Mouse (Mus musculus) intestine, embryonic 15.5 days (tissue): Measurements from ENCODE around the gene Polr1b. TPM values are rescaled to one million over a fixed set of nuclear protein-coding genes. Genes with fewer than 3 reads are reported as not detected.

Source experiments
- ATAC-seq: fragments of 200-750 bp; cut with Nextera tagmentation; 2 replicates; pipeline ENCODE4 v1.8.0; 2017; ENCODE audit warnings: moderate TSS enrichment, moderate library complexity
- H3K27ac ChIP-seq: fragments of 300-500 bp; sonication (generic); 2 replicates; pipeline ENCODE4 v1.5.1; 2015; ENCODE audit warnings: mild to moderate bottlenecking, inconsistent platforms
- H3K27me3 ChIP-seq: fragments of 300-500 bp; sonication (generic); replicated peaks from 2 replicates; pipeline ENCODE4 v1.6.1; 2015; ENCODE audit warnings: inconsistent platforms
- H3K36me3 ChIP-seq: fragments of 300-500 bp; sonication (generic); 2 replicates; pipeline ENCODE4 v1.6.1; 2015; ENCODE audit warnings: inconsistent platforms
- H3K4me1 ChIP-seq: fragments of 300-500 bp; sonication (generic); replicated peaks from 2 replicates; pipeline ENCODE4 v1.6.1; 2015; ENCODE audit warnings: inconsistent platforms
- H3K4me2 ChIP-seq: fragments of 300-500 bp; sonication (generic); replicated peaks from 2 replicates; pipeline ENCODE4 v1.6.1; 2015; ENCODE audit warnings: mild to moderate bottlenecking, inconsistent platforms
- H3K4me3 ChIP-seq: fragments of 300-500 bp; sonication (generic); replicated peaks from 2 replicates; pipeline ENCODE4 v1.5.1; 2015; ENCODE audit warnings: inconsistent platforms
- H3K9ac ChIP-seq: fragments of 300-500 bp; sonication (generic); 2 replicates; pipeline ENCODE4 v1.6.1; 2015; ENCODE audit warnings: inconsistent platforms
- H3K9me3 ChIP-seq: fragments of 300-500 bp; sonication (generic); 2 replicates; pipeline ENCODE4 v1.6.1; 2016; ENCODE audit warnings: inconsistent platforms
- WGBS: fragments of 180-500 bp; shearing (Covaris S2); methylation state at CpG from one replicate; pipeline ENCODE4 v1.1.7; 2015; 5-methylcytosine and 5-hydroxymethylcytosine counted together
- polyA plus RNA-seq: library from polyadenylated mRNA; unstranded; fragments of >200 nt; fragmentation: Nextera tagmentation; extraction: Ambion mirVana; gene quantifications from 2 replicates; pipeline ENCODE4 v1.2.1, GENCODE M21; 2015

The Polr1b gene
- polyA plus RNA-seq, 1 experiment from 2014 or later, result 29.0 TPM

GRCm38 (mm10) chr2:129129412-129129929, 28.7 kb downstream of the Polr1b start, which contains the start of gene Chchd5:
Gene Chchd5 (plus strand): TSS chr2:129129700.
- no peaks in the 10 kb centered on the region for H3K9me3 ChIP-seq
- under 1% methylated on average over 35 of the region's 35 CpGs for WGBS
- peaks cover 45% of the 10 kb centered on the region for H3K36me3 ChIP-seq
- H3K27ac ChIP-seq, result peak within 1 kb of the TSS; percentile 94
- ATAC-seq, result peak; percentile 100
- peak within 1 kb of the TSS; percentile 75 for H3K9ac ChIP-seq
- H3K4me2 ChIP-seq, result peak within 1 kb of the TSS; percentile 69
- peaks cover 12% of the 10 kb centered on the region; the same call in 1 of the 2 replicates for H3K4me1 ChIP-seq
- H3K27me3 ChIP-seq, result no peaks in the 10 kb centered on the region
- H3K4me3 ChIP-seq, result peak within 1 kb of the TSS; percentile 68

GRCm38 (mm10) chr2:129129987-129130545, 29.3 kb downstream of the Polr1b start:
- ATAC-seq, result peak; percentile 54
- Histone ChIP-seq H3K9ac (peak overlapping the region; percentile 44), H3K4me2 (peak overlapping the region; percentile 69), H3K27me3 (no peaks in the 10 kb centered on the region), H3K27ac (peak overlapping the region; percentile 82), H3K4me1 (peaks cover 12% of the 10 kb centered on the region; the same call in 1 of the 2 replicates), H3K36me3 (peaks cover 39% of the 10 kb centered on the region), H3K9me3 (no peaks in the 10 kb centered on the region), H3K4me3 (peak overlapping the region; percentile 68)
- 36% methylated on average over 18 of the region's 18 CpGs for WGBS

GRCm38 (mm10) chr2:129130776-129131175, 30.0 kb downstream of the Polr1b start:
- Histone ChIP-seq H3K9ac (no peak overlapping the region), H3K4me3 (peak overlapping the region; percentile 68; the same call in 1 of the 2 replicates), H3K4me1 (peaks cover 12% of the 10 kb centered on the region; the same call in 1 of the 2 replicates), H3K9me3 (no peaks in the 10 kb centered on the region), H3K27ac (no peak overlapping the region), H3K36me3 (peaks cover 32% of the 10 kb centered on the region), H3K27me3 (no peaks in the 10 kb centered on the region), H3K4me2 (peak overlapping the region; percentile 69)
- WGBS, result 93% methylated on average over 2 of the region's 2 CpGs
- ATAC-seq, result no peak

GRCm38 (mm10) chr2:129132231-129132630, 31.4 kb downstream of the Polr1b start:
- WGBS, result 93% methylated on average over 7 of the region's 7 CpGs
- no peak for ATAC-seq
- Histone ChIP-seq H3K36me3 (peaks cover 24% of the 10 kb centered on the region), H3K9ac (no peak overlapping the region), H3K4me2 (no peak overlapping the region), H3K4me3 (no peak overlapping the region), H3K4me1 (peaks cover 12% of the 10 kb centered on the region; the same call in 1 of the 2 replicates), H3K27ac (no peak overlapping the region), H3K9me3 (no peaks in the 10 kb centered on the region), H3K27me3 (no peaks in the 10 kb centered on the region)

- H3K9me3 ChIP-seq, result no peaks in the 10 kb centered on the region
- no peak for ATAC-seq
- no peak overlapping the region for H3K4me3 ChIP-seq
- H3K4me2 ChIP-seq, result no peak overlapping the region
- H3K4me1 ChIP-seq, result peaks cover 12% of the 10 kb centered on the region; the same call in 1 of the 2 replicates
- H3K36me3 ChIP-seq, result peaks cover 21% of the 10 kb centered on the region
- 96% methylated on average over 14 of the region's 14 CpGs for WGBS
- no peak overlapping the region for H3K9ac ChIP-seq
- no peaks in the 10 kb centered on the region for H3K27me3 ChIP-seq
- H3K27ac ChIP-seq, result no peak overlapping the region
Observed at GRCm38 (mm10) chr2:129133006-129133805, 32.4 kb downstream of the Polr1b start.

- H3K4me1 ChIP-seq, result no peaks in the 10 kb centered on the region
- no peak overlapping the region for H3K27ac ChIP-seq
- no peak for ATAC-seq
Observed at GRCm38 (mm10) chr2:129139906-129140305, 39.1 kb downstream of the Polr1b start.

GRCm38 (mm10) chr2:129148836-129149235, 48.0 kb downstream of the Polr1b start:
- no peaks in the 10 kb centered on the region for H3K27me3 ChIP-seq
- H3K4me3 ChIP-seq, result no peak overlapping the region
- no peak overlapping the region for H3K4me2 ChIP-seq
- H3K4me1 ChIP-seq, result no peaks in the 10 kb centered on the region
- ATAC-seq, result no peak
- H3K36me3 ChIP-seq, result no peaks in the 10 kb centered on the region
- no peak overlapping the region for H3K9ac ChIP-seq
- H3K9me3 ChIP-seq, result no peaks in the 10 kb centered on the region
- WGBS, result 67% methylated on average over 2 of the region's 2 CpGs
- no peak overlapping the region for H3K27ac ChIP-seq

More at GRCm38 (mm10) chr2:129139906-129140305, 39.1 kb downstream of the Polr1b start:
- H3K4me3 ChIP-seq, result no peak overlapping the region
- no peak overlapping the region for H3K9ac ChIP-seq
- H3K9me3 ChIP-seq, result no peaks in the 10 kb centered on the region
- no peak overlapping the region for H3K4me2 ChIP-seq
- 88% methylated on average over 10 of the region's 10 CpGs for WGBS
- no peaks in the 10 kb centered on the region for H3K27me3 ChIP-seq
- no peaks in the 10 kb centered on the region for H3K36me3 ChIP-seq

- Histone ChIP-seq H3K4me1 (no peaks in the 10 kb centered on the region), H3K27ac (no peak overlapping the region), H3K27me3 (no peaks in the 10 kb centered on the region), H3K9me3 (no peaks in the 10 kb centered on the region), H3K4me2 (no peak overlapping the region), H3K9ac (no peak overlapping the region), H3K36me3 (no peaks in the 10 kb centered on the region), H3K4me3 (no peak overlapping the region)
- no peak for ATAC-seq
- 83% methylated on average over 5 of the region's 5 CpGs for WGBS
Observed at GRCm38 (mm10) chr2:129150386-129150785, 49.6 kb downstream of the Polr1b start.

GRCm38 (mm10) chr2:129151111-129151510, 50.3 kb downstream of the Polr1b start:
- H3K27me3 ChIP-seq, result no peaks in the 10 kb centered on the region
- H3K27ac ChIP-seq, result no peak overlapping the region
- H3K9me3 ChIP-seq, result no peaks in the 10 kb centered on the region
- H3K4me2 ChIP-seq, result no peak overlapping the region
- H3K9ac ChIP-seq, result no peak overlapping the region
- no peak for ATAC-seq
- H3K4me1 ChIP-seq, result no peaks in the 10 kb centered on the region
- WGBS, result 71% methylated on average over 9 of the region's 9 CpGs
- no peaks in the 10 kb centered on the region for H3K36me3 ChIP-seq
- H3K4me3 ChIP-seq, result no peak overlapping the region

- 51% methylated on average over 1 of the region's 1 CpGs for WGBS
- ATAC-seq, result no peak
Observed at GRCm38 (mm10) chr2:129152751-129153150, 52.0 kb downstream of the Polr1b start.

GRCm38 (mm10) chr2:129164815-129165214, 64.0 kb downstream of the Polr1b start:
- Histone ChIP-seq H3K4me2 (no peak overlapping the region), H3K4me1 (no peaks in the 10 kb centered on the region), H3K36me3 (no peaks in the 10 kb centered on the region), H3K9me3 (no peaks in the 10 kb centered on the region), H3K27me3 (no peaks in the 10 kb centered on the region), H3K4me3 (no peak overlapping the region), H3K9ac (no peak overlapping the region), H3K27ac (no peak overlapping the region)
- WGBS, result 69% methylated on average over 5 of the region's 5 CpGs
- no peak for ATAC-seq

More at GRCm38 (mm10) chr2:129152751-129153150, 52.0 kb downstream of the Polr1b start:
- H3K4me1 ChIP-seq, result no peaks in the 10 kb centered on the region
- H3K9ac ChIP-seq, result no peak overlapping the region
- no peak overlapping the region for H3K4me3 ChIP-seq
- H3K36me3 ChIP-seq, result no peaks in the 10 kb centered on the region
- H3K27me3 ChIP-seq, result no peaks in the 10 kb centered on the region
- H3K9me3 ChIP-seq, result no peaks in the 10 kb centered on the region
- no peak overlapping the region for H3K4me2 ChIP-seq
- no peak overlapping the region for H3K27ac ChIP-seq
